10 mouse cellular contexts compared by ENCODE assay signal in genomic region chr1:177248638-177249037, GRCm38 (mm10). TPM values are rescaled to one million over a fixed set of nuclear protein-coding genes. Genes with fewer than 3 reads are reported as not detected.
DNase-seq lines count a peak whose midpoint lies in the region; ATAC-seq and TF ChIP-seq lines count a peak whose summit lies in the region.
"Had no signal": no experiment of that assay in that cellular context is flagged by ENCODE, and none has a peak within 500 bp of the region (broad histone marks: within the 10 kb centered on the region; RNA-seq: fewer than 3 reads in every experiment).

No protein-coding gene starts in this region.

- no peak for DNase-seq in hindbrain, embryonic 14.5 days (ENCODE audit: low spot score)
- DNase-seq in 3T3-L1 (ENCODE audit: low read depth, low spot score): peak; percentile 57
- DNase-seq in thymus, postnatal 25 days: no peak
- DNase-seq in gastrocnemius, adult 2 months: no peak
- DNase-seq: cerebellum, postnatal 14 days had no signal

- H3K9me3 ChIP-seq in hindbrain, embryonic 12.5 days (replicated peaks): no peaks in the 10 kb centered on the region
- no peaks in the 10 kb centered on the region for H3K9me3 ChIP-seq in hindbrain, embryonic 14.5 days (ENCODE audit: control insufficient read depth, low read length)
- no peaks in the 10 kb centered on the region for H3K9me3 ChIP-seq in heart, embryonic 15.5 days (replicated peaks)
- H3K9me3 ChIP-seq: hindbrain, embryonic 10.5 days had no signal

- 0 out of 2 replicates have a peak, but pooled peaks cover 2% of the 10 kb centered on the region for H3K4me1 ChIP-seq in hindbrain, embryonic 12.5 days
- H3K4me1 ChIP-seq in hindbrain, embryonic 14.5 days (replicated peaks; ENCODE audit: control insufficient read depth, insufficient read depth, low read length): 0 out of 2 replicates have a peak, but pooled peaks cover 1% of the 10 kb centered on the region
- H3K4me1 ChIP-seq in heart, embryonic 15.5 days (replicated peaks): no peaks in the 10 kb centered on the region

- no peak for TF ChIP-seq CTCF in C2C12 (IDR thresholded peaks at IDR 0.05; ENCODE audit: control insufficient read depth, insufficient read depth, insufficient read length)
- no peak for TF ChIP-seq CTCF in gastrocnemius, adult 2 months (IDR thresholded peaks at IDR 0.05)

- no peak overlapping the region for H3K4me3 ChIP-seq in hindbrain, embryonic 12.5 days
- no peak overlapping the region for H3K4me3 ChIP-seq in hindbrain, embryonic 14.5 days (replicated peaks; ENCODE audit: low read length)
- no peak overlapping the region for H3K4me3 ChIP-seq in C2C12 (ENCODE audit: insufficient read depth, poor library complexity, severe bottlenecking)
- no peak overlapping the region for H3K4me3 ChIP-seq in heart, embryonic 15.5 days
- no peak overlapping the region for H3K4me3 ChIP-seq in gastrocnemius, adult 2 months
- H3K4me3 ChIP-seq: erythroblast, embryonic 14.5 days; hindbrain, embryonic 10.5 days had no signal

- no peaks in the 10 kb centered on the region for H3K36me3 ChIP-seq in hindbrain, embryonic 12.5 days
- H3K36me3 ChIP-seq in hindbrain, embryonic 14.5 days (replicated peaks; ENCODE audit: control insufficient read depth, insufficient read depth): peaks cover 3% of the 10 kb centered on the region; the same call in 1 of the 2 replicates
- no peaks in the 10 kb centered on the region for H3K36me3 ChIP-seq in C2C12 (ENCODE audit: control insufficient read depth, insufficient read depth)
- H3K36me3 ChIP-seq in heart, embryonic 15.5 days: no peaks in the 10 kb centered on the region

- intact Hi-C loops in gastrocnemius, adult 2 months (cut with DNase I): no loop called here

- no peak overlapping the region for H3K4me2 ChIP-seq in hindbrain, embryonic 12.5 days (replicated peaks)
- H3K4me2 ChIP-seq in hindbrain, embryonic 14.5 days (replicated peaks): no peak overlapping the region
- H3K4me2 ChIP-seq in heart, embryonic 15.5 days: peak overlapping the region; percentile 39; the same call in 1 of the 2 replicates

- peaks cover 37% of the 10 kb centered on the region for H3K79me2 ChIP-seq in C2C12 (ENCODE audit: control insufficient read depth, insufficient read depth)

- peak overlapping the region; percentile 3 for H3ac ChIP-seq in C2C12 (ENCODE audit: control insufficient read depth, insufficient read length, low read depth)

- no peaks in the 10 kb centered on the region for H3K27me3 ChIP-seq in hindbrain, embryonic 12.5 days
- no peaks in the 10 kb centered on the region for H3K27me3 ChIP-seq in hindbrain, embryonic 14.5 days (ENCODE audit: control insufficient read depth, insufficient read depth, low read length)
- H3K27me3 ChIP-seq in C2C12 (ENCODE audit: control insufficient read depth, insufficient read depth, insufficient read length): no peaks in the 10 kb centered on the region
- H3K27me3 ChIP-seq in heart, embryonic 15.5 days: no peaks in the 10 kb centered on the region

- H3K79me3 ChIP-seq in C2C12 (ENCODE audit: low read depth): peaks cover 10% of the 10 kb centered on the region

- no peak for ATAC-seq in hindbrain, embryonic 12.5 days (ENCODE audit: low FRiP score)
- ATAC-seq in hindbrain, embryonic 14.5 days (ENCODE audit: low FRiP score): no peak
- ATAC-seq in heart, embryonic 15.5 days (replicated peaks; ENCODE audit: insufficient number of reproducible peaks, insufficient read depth, low FRiP score, low read depth): no peak

- H3K27ac ChIP-seq in hindbrain, embryonic 12.5 days: 0 out of 2 replicates have a peak overlapping the region, but pooled peaks have one; percentile 30
- no peak overlapping the region for H3K27ac ChIP-seq in hindbrain, embryonic 14.5 days
- no peak overlapping the region for H3K27ac ChIP-seq in heart, embryonic 15.5 days
- H3K27ac ChIP-seq in gastrocnemius, adult 2 months: no peak overlapping the region
- H3K27ac ChIP-seq: hindbrain, embryonic 10.5 days had no signal

- no peak overlapping the region for H3K9ac ChIP-seq in hindbrain, embryonic 12.5 days
- H3K9ac ChIP-seq in hindbrain, embryonic 14.5 days: no peak overlapping the region
- no peak overlapping the region for H3K9ac ChIP-seq in heart, embryonic 15.5 days

- 65% methylated on average over 4 of the region's 4 CpGs for WGBS in hindbrain, embryonic 12.5 days
- WGBS in hindbrain, embryonic 14.5 days: 59% methylated on average over 4 of the region's 4 CpGs
- 44% methylated on average over 4 of the region's 4 CpGs for WGBS in heart, embryonic 15.5 days

TF ChIP-seq in C2C12, 6 proteins besides CTCF, POLR2A, EP300 and RAD21:
- no peak for TF ChIP-seq MYOD1 (IDR thresholded peaks at IDR 0.05; ENCODE audit: control insufficient read depth, insufficient read length, low read depth)
- no peak for TF ChIP-seq MAX (IDR thresholded peaks at IDR 0.05)
- no peak for TF ChIP-seq USF1 (IDR thresholded peaks at IDR 0.05; ENCODE audit: low read depth)
- no peak for TF ChIP-seq MYOG (IDR thresholded peaks at IDR 0.05; ENCODE audit: control insufficient read depth, extremely low read depth, insufficient read length)
- TF ChIP-seq FOSL1 (IDR thresholded peaks at IDR 0.05; ENCODE audit: insufficient read depth, low read length, poor library complexity, severe bottlenecking): no peak
- TF ChIP-seq CEBPB (IDR thresholded peaks at IDR 0.05; ENCODE audit: low read depth): no peak

RNA-seq across cellular contexts. Expression of gene Akt3, which starts 9.4 kb away (rescaled TPM):
- polyA plus RNA-seq in hindbrain, embryonic 12.5 days (2016; fragmentation: Nextera tagmentation; extraction: Ambion mirVana): 28.8 and 29.1 TPM in 2 replicates
- polyA plus RNA-seq in hindbrain, embryonic 14.5 days (2014; fragmentation: Nextera tagmentation; extraction: Ambion mirVana): 26.2 and 28.6 TPM in 2 replicates
- polyA plus RNA-seq in C2C12 (2012; fragmentation: generic; extraction: Trizol): 8.6 TPM
- 3.5 and 4.2 TPM in 2 replicates for polyA plus RNA-seq in heart, embryonic 15.5 days (2015; fragmentation: Nextera tagmentation; extraction: Ambion mirVana)
- total RNA-seq in gastrocnemius, adult 2 months (2021): 10 to 100 TPM in 1 of 2 experiments, 1 to 10 TPM in 1; 9.1 to 11.0 TPM
- polyA plus RNA-seq: erythroblast, embryonic 14.5 days had no signal
